Mouse (Mus musculus) midbrain, embryonic 14.5 days (tissue): ENCODE results near the gene Igsf23. TPM values are rescaled to one million over a fixed set of nuclear protein-coding genes. Genes with fewer than 3 reads are reported as not detected.

ENCODE experiments used
- ATAC-seq: fragments of 200-750 bp; cut with Nextera tagmentation; 2 replicates; pipeline ENCODE4 v1.8.0; 2017; ENCODE audit warnings: moderate number of reproducible peaks, moderate library complexity; ENCODE audit not compliant: low FRiP score, low TSS enrichment
- DNase-seq: peaks from one replicate; pipeline ENCODE4 v3.0.0-alpha.2; 2015
- H3K27ac ChIP-seq: fragments of 300-500 bp; sonication (generic); replicated peaks from 2 replicates; pipeline ENCODE4 v1.5.1; 2014; ENCODE audit warnings: mild to moderate bottlenecking, low read depth, low read length, moderate library complexity
- H3K27me3 ChIP-seq: fragments of 300-500 bp; sonication (generic); 2 replicates; pipeline ENCODE4 v1.6.1; 2014; ENCODE audit warnings: low read length, control low read depth, mixed read lengths; ENCODE audit not compliant: control insufficient read depth, insufficient read depth
- H3K36me3 ChIP-seq: fragments of 300-500 bp; sonication (generic); 2 replicates; pipeline ENCODE4 v1.6.1; 2014; ENCODE audit warnings: low read length, control low read depth; ENCODE audit not compliant: control insufficient read depth, insufficient read depth
- H3K4me1 ChIP-seq: fragments of 300-500 bp; sonication (generic); 2 replicates; pipeline ENCODE4 v1.6.1; 2014; ENCODE audit warnings: mild to moderate bottlenecking, antibody characterized with exemption, low read length, control low read depth; ENCODE audit not compliant: control insufficient read depth, insufficient read depth
- H3K4me2 ChIP-seq: fragments of 300-500 bp; sonication (generic); 2 replicates; pipeline ENCODE4 v1.6.1; 2014; ENCODE audit warnings: mild to moderate bottlenecking, low read length, moderate library complexity
- H3K4me3 ChIP-seq: fragments of 300-500 bp; sonication (generic); replicated peaks from 2 replicates; pipeline ENCODE4 v1.5.1; 2014; ENCODE audit warnings: low read depth, low read length
- H3K9ac ChIP-seq: fragments of 300-500 bp; sonication (generic); replicated peaks from 2 replicates; pipeline ENCODE4 v1.6.1; 2014; ENCODE audit warnings: mild to moderate bottlenecking, low read length, moderate library complexity
- H3K9me3 ChIP-seq: fragments of 300-500 bp; sonication (generic); 2 replicates; pipeline ENCODE4 v1.6.1; 2016; ENCODE audit warnings: low read length, control low read depth, mixed read lengths; ENCODE audit not compliant: control insufficient read depth
- WGBS: fragments of 180-500 bp; shearing (Covaris S2); extraction: QIAGEN DNeasy Blood & Tissue Kit; methylation state at CpG from one replicate; pipeline ENCODE4 v1.1.7; 2014; 5-methylcytosine and 5-hydroxymethylcytosine counted together
- polyA plus RNA-seq: library from polyadenylated mRNA; unstranded; fragments of >200 nt; fragmentation: Nextera tagmentation; extraction: Ambion mirVana; gene quantifications from 2 replicates; pipeline ENCODE4 v1.2.1, GENCODE M21; 2014

The Igsf23 gene
- polyA plus RNA-seq, 1 experiment from 2014 or later = not detected

GRCm38 (mm10) chr7:19928486-19928885, 22.1 kb downstream of the Igsf23 start:
- Histone ChIP-seq H3K9me3 (no peaks in the 10 kb centered on the region), H3K36me3 (no peaks in the 10 kb centered on the region), H3K27ac (no peak overlapping the region), H3K4me2 (no peak overlapping the region), H3K27me3 (no peaks in the 10 kb centered on the region), H3K9ac (no peak overlapping the region), H3K4me1 (no peaks in the 10 kb centered on the region), H3K4me3 (no peak overlapping the region)
- WGBS = 56% methylated on average over 5 of the region's 5 CpGs
- DNase-seq (no peak), ATAC-seq (no peak)

- Histone ChIP-seq H3K36me3 (no peaks in the 10 kb centered on the region), H3K9me3 (no peaks in the 10 kb centered on the region), H3K4me3 (no peak overlapping the region), H3K9ac (no peak overlapping the region), H3K4me1 (no peaks in the 10 kb centered on the region), H3K27me3 (no peaks in the 10 kb centered on the region), H3K27ac (no peak overlapping the region), H3K4me2 (no peak overlapping the region)
- ATAC-seq (no peak), DNase-seq (no peak)
- WGBS = 84% methylated on average over 2 of the region's 2 CpGs
Measured at GRCm38 (mm10) chr7:19926849-19927480, 23.6 kb downstream of the Igsf23 start.

GRCm38 (mm10) chr7:19925376-19925775, 25.2 kb downstream of the Igsf23 start:
- no peak for ATAC-seq
- H3K9ac ChIP-seq = no peak overlapping the region
- no peaks in the 10 kb centered on the region for H3K9me3 ChIP-seq
- H3K4me2 ChIP-seq = no peak overlapping the region
- H3K27ac ChIP-seq = no peak overlapping the region
- no peak for DNase-seq
- 78% methylated on average over 1 of the region's 1 CpGs for WGBS
- H3K4me3 ChIP-seq = no peak overlapping the region
- no peaks in the 10 kb centered on the region for H3K27me3 ChIP-seq
- no peaks in the 10 kb centered on the region for H3K36me3 ChIP-seq
- no peaks in the 10 kb centered on the region for H3K4me1 ChIP-seq

- no peaks in the 10 kb centered on the region for H3K9me3 ChIP-seq
- H3K27ac ChIP-seq = no peak overlapping the region
- 16% methylated on average over 11 of the region's 15 CpGs for WGBS
- no peaks in the 10 kb centered on the region for H3K27me3 ChIP-seq
- no peaks in the 10 kb centered on the region for H3K4me1 ChIP-seq
- no peaks in the 10 kb centered on the region for H3K36me3 ChIP-seq
- ATAC-seq (no peak), DNase-seq (peak; percentile 55)
- 0 out of 2 replicates have a peak overlapping the region, but pooled peaks have one; percentile 12 for H3K4me2 ChIP-seq
- H3K4me3 ChIP-seq = no peak overlapping the region
- H3K9ac ChIP-seq = no peak overlapping the region
Measured at GRCm38 (mm10) chr7:19923797-19924196, 26.8 kb downstream of the Igsf23 start.

DNA sequence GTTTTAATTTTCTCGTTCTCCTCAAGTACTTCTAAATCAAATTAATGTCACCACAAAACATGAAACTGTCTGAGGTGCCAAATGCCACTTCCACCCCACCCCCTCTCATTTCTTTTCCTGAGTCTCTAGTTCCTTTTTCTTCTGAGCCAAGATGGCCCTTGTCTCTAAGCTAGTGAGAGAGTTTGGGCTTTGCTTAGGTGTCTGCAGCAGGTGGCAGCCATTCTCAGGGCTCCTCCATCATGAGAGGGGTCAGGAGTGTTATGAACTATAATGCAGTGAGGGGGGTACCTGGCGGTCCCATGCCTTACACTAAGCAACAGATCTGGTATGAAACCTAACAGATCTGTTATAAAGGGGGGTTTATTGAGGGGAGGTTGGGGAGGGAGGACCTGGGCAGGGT, 27.2 kb downstream of the Igsf23 start:
- DNase-seq (no peak), ATAC-seq (no peak)
- Histone ChIP-seq H3K27me3 (no peaks in the 10 kb centered on the region), H3K4me3 (no peak overlapping the region), H3K27ac (no peak overlapping the region), H3K36me3 (no peaks in the 10 kb centered on the region), H3K4me1 (no peaks in the 10 kb centered on the region), H3K4me2 (no peak overlapping the region), H3K9me3 (no peaks in the 10 kb centered on the region), H3K9ac (no peak overlapping the region)
- WGBS = 56% methylated on average over 2 of the region's 2 CpGs

GRCm38 (mm10) chr7:19920506-19921261, 29.9 kb downstream of the Igsf23 start, which contains the start of gene Pvr:
TSS of gene Pvr (minus strand) at chr7:19921160.
- Histone ChIP-seq H3K9ac (peak within 1 kb of the TSS; percentile 73), H3K27ac (peak within 1 kb of the TSS; percentile 89), H3K9me3 (no peaks in the 10 kb centered on the region), H3K36me3 (0 out of 2 replicates have a peak, but pooled peaks cover 3% of the 10 kb centered on the region), H3K27me3 (no peaks in the 10 kb centered on the region), H3K4me1 (no peaks in the 10 kb centered on the region), H3K4me2 (peak within 1 kb of the TSS; percentile 63), H3K4me3 (peak within 1 kb of the TSS; percentile 68)
- DNase-seq (peak; percentile 89), ATAC-seq (peak; percentile 82)
- WGBS = under 1% methylated on average over 51 of the region's 60 CpGs

DNA sequence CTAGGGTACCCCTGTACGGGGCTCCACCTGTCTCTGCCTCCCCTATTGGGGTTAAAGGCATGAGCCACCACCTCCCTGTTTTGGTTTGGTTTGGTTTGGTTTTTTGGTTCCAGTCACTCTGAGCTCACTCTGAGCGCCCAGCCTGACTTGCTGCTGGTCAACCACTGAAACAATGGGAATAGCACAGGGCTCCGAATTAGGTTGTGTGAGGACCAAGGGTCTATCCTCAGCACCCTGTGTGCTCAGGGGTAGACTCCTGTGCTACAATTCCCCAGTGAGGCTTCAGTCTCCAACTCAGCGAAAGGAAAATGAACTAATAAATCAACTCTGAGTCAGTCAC, 30.4 kb downstream of the Igsf23 start:
- Histone ChIP-seq H3K27me3 (no peaks in the 10 kb centered on the region), H3K36me3 (0 out of 2 replicates have a peak, but pooled peaks cover 3% of the 10 kb centered on the region), H3K9me3 (no peaks in the 10 kb centered on the region), H3K27ac (no peak overlapping the region; the same call in 1 of the 2 replicates), H3K4me3 (peak overlapping the region; percentile 68), H3K9ac (peak overlapping the region; percentile 73; the same call in 1 of the 2 replicates), H3K4me2 (peak overlapping the region; percentile 63), H3K4me1 (no peaks in the 10 kb centered on the region)
- WGBS = 28% methylated on average over 4 of the region's 4 CpGs
- DNase-seq (no peak), ATAC-seq (no peak)

DNA sequence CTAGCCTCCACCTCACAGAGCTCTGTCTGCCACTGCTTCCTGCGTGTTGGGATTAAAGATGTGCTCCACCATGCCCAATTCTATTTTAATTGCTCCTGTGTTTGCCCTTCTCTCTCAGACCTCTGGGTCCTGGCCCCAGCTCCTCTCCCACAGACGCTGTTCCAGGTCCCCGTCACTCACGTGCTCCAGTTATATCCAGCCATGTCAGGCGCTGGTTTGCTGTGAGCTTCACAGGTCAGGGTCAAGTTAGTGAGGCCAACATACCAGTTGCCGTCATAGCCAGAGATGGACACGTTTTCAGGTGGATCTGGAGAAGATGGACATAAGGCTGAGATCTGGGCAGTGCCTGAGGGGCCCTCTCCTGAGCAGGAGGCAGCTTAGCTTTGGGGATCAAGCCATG, 36.0 kb downstream of the Igsf23 start:
- no peak overlapping the region for H3K4me3 ChIP-seq
- no peak overlapping the region for H3K9ac ChIP-seq
- 0 out of 2 replicates have a peak, but pooled peaks cover 3% of the 10 kb centered on the region for H3K36me3 ChIP-seq
- DNase-seq (no peak), ATAC-seq (no peak)
- H3K27me3 ChIP-seq = no peaks in the 10 kb centered on the region
- H3K4me2 ChIP-seq = no peak overlapping the region
- no peak overlapping the region for H3K27ac ChIP-seq
- no peaks in the 10 kb centered on the region for H3K4me1 ChIP-seq
- H3K9me3 ChIP-seq = no peaks in the 10 kb centered on the region
- 89% methylated on average over 7 of the region's 7 CpGs for WGBS
